Mouse (Mus musculus): Measurements from ENCODE around the gene Slc35e3. TPM values are rescaled to one million over a fixed set of nuclear protein-coding genes. Genes with fewer than 3 reads are reported as not detected.

The Slc35e3 gene
- total and polyA plus RNA-seq, 2 experiments from 2014 or later: 24.4 to 31.0 TPM

GRCm38 (mm10) chr10:117769541-117770285 is 23.5 kb upstream of the Slc35e3 start:
- H3K4me3 ChIP-seq (ENCODE audit: low read depth, low read length): no peak overlapping the region
- no peak overlapping the region for H3K9ac ChIP-seq (replicated peaks; ENCODE audit: low read length, poor library complexity, severe bottlenecking)
- TF ChIP-seq CTCF (IDR thresholded peaks at IDR 0.05): no peak
- H3K4me2 ChIP-seq (ENCODE audit: low read depth, low read length, poor library complexity, severe bottlenecking): no peak overlapping the region
- H3K36me3 ChIP-seq (ENCODE audit: insufficient read depth, low read length): peaks cover 49% of the 10 kb centered on the region
- H3K27me3 ChIP-seq (ENCODE audit: insufficient read depth, low read length): no peaks in the 10 kb centered on the region
- no peaks in the 10 kb centered on the region for H3K9me3 ChIP-seq (ENCODE audit: low read length)
- no peak for ATAC-seq (ENCODE audit: low FRiP score)
- no peak for DNase-seq (ENCODE audit: low spot score)
- H3K4me1 ChIP-seq (ENCODE audit: insufficient read depth, low read length): no peaks in the 10 kb centered on the region
- WGBS: 93% methylated on average over 9 of the region's 9 CpGs
- no peak overlapping the region for H3K27ac ChIP-seq (ENCODE audit: low read depth, low read length)

GRCm38 (mm10) chr10:117768141-117768440 is 21.9 kb upstream of the Slc35e3 start:
- H3K9me3 ChIP-seq (ENCODE audit: low read length): no peaks in the 10 kb centered on the region
- H3K4me2 ChIP-seq (ENCODE audit: low read depth, low read length, poor library complexity, severe bottlenecking): no peak overlapping the region
- WGBS: 91% methylated on average over 7 of the region's 7 CpGs
- H3K9ac ChIP-seq (replicated peaks; ENCODE audit: low read length, poor library complexity, severe bottlenecking): no peak overlapping the region
- no peaks in the 10 kb centered on the region for H3K4me1 ChIP-seq (ENCODE audit: insufficient read depth, low read length)
- no peak overlapping the region for H3K27ac ChIP-seq (ENCODE audit: low read depth, low read length)
- H3K27me3 ChIP-seq (ENCODE audit: insufficient read depth, low read length): no peaks in the 10 kb centered on the region
- DNase-seq (ENCODE audit: low spot score) (no peak), ATAC-seq (ENCODE audit: low FRiP score) (no peak)
- TF ChIP-seq CTCF (IDR thresholded peaks at IDR 0.05): no peak
- H3K4me3 ChIP-seq (ENCODE audit: low read depth, low read length): no peak overlapping the region
- peaks cover 47% of the 10 kb centered on the region for H3K36me3 ChIP-seq (ENCODE audit: insufficient read depth, low read length)

GRCm38 (mm10) chr10:117767286-117768140 is 21.3 kb upstream of the Slc35e3 start:
- Histone ChIP-seq H3K4me2 (ENCODE audit: low read depth, low read length, poor library complexity, severe bottlenecking) (no peak overlapping the region), H3K4me1 (ENCODE audit: insufficient read depth, low read length) (no peaks in the 10 kb centered on the region), H3K9me3 (ENCODE audit: low read length) (no peaks in the 10 kb centered on the region), H3K27me3 (ENCODE audit: insufficient read depth, low read length) (no peaks in the 10 kb centered on the region), H3K36me3 (ENCODE audit: insufficient read depth, low read length) (peaks cover 41% of the 10 kb centered on the region), H3K4me3 (ENCODE audit: low read depth, low read length) (no peak overlapping the region), H3K27ac (ENCODE audit: low read depth, low read length) (no peak overlapping the region), H3K9ac (replicated peaks; ENCODE audit: low read length, poor library complexity, severe bottlenecking) (no peak overlapping the region)
- TF ChIP-seq CTCF (IDR thresholded peaks at IDR 0.05): no peak
- 92% methylated on average over 10 of the region's 10 CpGs for WGBS
- DNase-seq (ENCODE audit: low spot score) (no peak), ATAC-seq (ENCODE audit: low FRiP score) (no peak)

GRCm38 (mm10) chr10:117766896-117767160 is 20.7 kb upstream of the Slc35e3 start:
- Histone ChIP-seq H3K36me3 (ENCODE audit: insufficient read depth, low read length) (peaks cover 37% of the 10 kb centered on the region), H3K9ac (replicated peaks; ENCODE audit: low read length, poor library complexity, severe bottlenecking) (no peak overlapping the region), H3K9me3 (ENCODE audit: low read length) (no peaks in the 10 kb centered on the region), H3K27me3 (ENCODE audit: insufficient read depth, low read length) (no peaks in the 10 kb centered on the region), H3K4me3 (ENCODE audit: low read depth, low read length) (no peak overlapping the region), H3K4me1 (ENCODE audit: insufficient read depth, low read length) (no peaks in the 10 kb centered on the region), H3K27ac (ENCODE audit: low read depth, low read length) (no peak overlapping the region), H3K4me2 (ENCODE audit: low read depth, low read length, poor library complexity, severe bottlenecking) (no peak overlapping the region)
- ATAC-seq (ENCODE audit: low FRiP score) (no peak), DNase-seq (ENCODE audit: low spot score) (no peak)
- TF ChIP-seq CTCF (IDR thresholded peaks at IDR 0.05): no peak
- 98% methylated on average over 5 of the region's 5 CpGs for WGBS

GRCm38 (mm10) chr10:117766111-117766895 is 20.1 kb upstream of the Slc35e3 start:
- Histone ChIP-seq H3K9ac (replicated peaks; ENCODE audit: low read length, poor library complexity, severe bottlenecking) (no peak overlapping the region), H3K27me3 (ENCODE audit: insufficient read depth, low read length) (no peaks in the 10 kb centered on the region), H3K4me2 (ENCODE audit: low read depth, low read length, poor library complexity, severe bottlenecking) (no peak overlapping the region), H3K4me3 (ENCODE audit: low read depth, low read length) (no peak overlapping the region), H3K4me1 (ENCODE audit: insufficient read depth, low read length) (no peaks in the 10 kb centered on the region), H3K36me3 (ENCODE audit: insufficient read depth, low read length) (peaks cover 37% of the 10 kb centered on the region), H3K9me3 (ENCODE audit: low read length) (no peaks in the 10 kb centered on the region), H3K27ac (ENCODE audit: low read depth, low read length) (no peak overlapping the region)
- no peak for TF ChIP-seq CTCF (IDR thresholded peaks at IDR 0.05)
- DNase-seq (ENCODE audit: low spot score) (no peak), ATAC-seq (ENCODE audit: low FRiP score) (no peak)
- WGBS: 94% methylated on average over 16 of the region's 16 CpGs
